Mouse (Mus musculus) CD4-positive helper T cell, adult 2 months (primary cell): ENCODE data around the gene Atp1a3.
A peak's percentile ranks its signal among the peaks of the same experiment; 100 is the strongest.

Experiments used
- DNase-seq: peaks from one replicate; pipeline ENCODE4 v3.0.0-alpha.2; 2012; ENCODE audit warnings: low read depth, missing footprints, low spot score

Atp1a3 gene

GRCm38 (mm10) chr7:24964897-24965535 lies 40.7 kb downstream of the Atp1a3 start:
- DNase-seq, result peak; percentile 81

GRCm38 (mm10) chr7:24964288-24964687 lies 41.5 kb downstream of the Atp1a3 start:
- no peak for DNase-seq

- no peak for DNase-seq
Measured at GRCm38 (mm10) chr7:24955226-24955625, 50.5 kb downstream of the Atp1a3 start.

- peak; percentile 41 for DNase-seq
Measured at GRCm38 (mm10) chr7:24954450-24954849, 51.3 kb downstream of the Atp1a3 start.

- DNase-seq, result no peak
Measured at GRCm38 (mm10) chr7:24953966-24954365, 51.8 kb downstream of the Atp1a3 start.

- peak; percentile 74 for DNase-seq
Measured at GRCm38 (mm10) chr7:24949958-24950623, 55.7 kb downstream of the Atp1a3 start.

- DNase-seq, result no peak
Measured at GRCm38 (mm10) chr7:24948774-24949173, 57.0 kb downstream of the Atp1a3 start.

GRCm38 (mm10) chr7:24947316-24948048 lies 58.3 kb downstream of the Atp1a3 start:
- no peak for DNase-seq

- peak; percentile 44 for DNase-seq
Measured at GRCm38 (mm10) chr7:24944257-24944950, 61.4 kb downstream of the Atp1a3 start, which contains the start of gene Gm4881. Gene Gm4881, minus strand, starts transcription at chr7:24944494.

GRCm38 (mm10) chr7:24943641-24944040 lies 62.1 kb downstream of the Atp1a3 start:
- DNase-seq, result no peak

GRCm38 (mm10) chr7:24931651-24932050 lies 74.1 kb downstream of the Atp1a3 start:
- no peak for DNase-seq

GRCm38 (mm10) chr7:24930475-24930874 lies 75.3 kb downstream of the Atp1a3 start:
- no peak for DNase-seq
